Mouse (Mus musculus) left cerebral cortex, postnatal 36 days (tissue): ENCODE measurements around the gene Prss56. TPM values are rescaled to one million over a fixed set of nuclear protein-coding genes. Genes with fewer than 3 reads are reported as not detected.

Experiments
- DNase-seq, 2 experiments: peaks; one replicate each; pipeline ENCODE4 v3.0.0; 2021 to 2022; ENCODE audit warnings: low spot score in 2 of 2, mixed read lengths in 1 of 2
- intact Hi-C: fragments of 180-260 bp; cut with DNase I; formaldehyde crosslinking; loops from one replicate; pipeline ENCODE4 v1.15.1; 2025
- total RNA-seq, 2 experiments: library from RNA; stranded (reverse); gene quantifications; 2 replicates each; pipeline ENCODE4 v1.2.3; 2021

Prss56 gene
- total RNA-seq, 2 experiments from 2014 or later, result 0.88 to 0.89 TPM

GRCm38 (mm10) chr1:87225739-87226138 lies 42.6 kb downstream of the Prss56 start:
- intact Hi-C loops, result no loop called here

GRCm38 (mm10) chr1:87226409-87227159 lies 43.5 kb downstream of the Prss56 start:
- intact Hi-C loops, result no loop called here
- DNase-seq, result no peak

More at GRCm38 (mm10) chr1:87225739-87226138, 42.6 kb downstream of the Prss56 start:
- DNase-seq, result no peak

GRCm38 (mm10) chr1:87227160-87227550 lies 44.0 kb downstream of the Prss56 start:
- intact Hi-C loops, result no loop called here
- DNase-seq, result no peak

GRCm38 (mm10) chr1:87230606-87231005 lies 47.5 kb downstream of the Prss56 start:
- intact Hi-C loops, result no loop called here
- DNase-seq, result no peak

GRCm38 (mm10) chr1:87232197-87232596 lies 49.1 kb downstream of the Prss56 start:
- no peak for DNase-seq
- intact Hi-C loops, result no loop called here

Other genes with a start within 250 kb of the Prss56 start
- gene Alppl2, start 93.4 kb upstream of the Prss56 start, total RNA-seq, result not detected
- not detected for gene Alpi, start 81.7 kb upstream of the Prss56 start, total RNA-seq
- gene Akp3, start 58.3 kb upstream of the Prss56 start, total RNA-seq, result not detected
- gene Ecel1, start 26.8 kb upstream of the Prss56 start, total RNA-seq, result 10 to 100 TPM in 1 of 2 experiments, 1 to 10 TPM in 1; 5.8 to 12.6 TPM
- gene Chrnd, start 7.3 kb downstream of the Prss56 start, total RNA-seq, result not detected
- gene Chrng, start 21.3 kb downstream of the Prss56 start, total RNA-seq, result not detected
- gene Eif4e2, start 30.6 kb downstream of the Prss56 start, total RNA-seq, result 10 to 100 TPM; 55.5 to 63.1 TPM
- 10 to 100 TPM; 10.9 to 16.4 TPM for gene Efhd1, start 81.0 kb downstream of the Prss56 start, total RNA-seq
- 100 to 1,000 TPM; 106 to 121 TPM for gene Gigyf2, start 143.7 kb downstream of the Prss56 start, total RNA-seq
- gene Kcnj13, start 211.4 kb downstream of the Prss56 start, total RNA-seq, result 1 to 10 TPM; 2.1 to 3.9 TPM